Mouse (Mus musculus): ENCODE data around the gene Smurf2. TPM values are rescaled to one million over a fixed set of nuclear protein-coding genes. Genes with fewer than 3 reads are reported as not detected.
A peak's percentile ranks its signal among the peaks of the same experiment; 100 is the strongest.

Smurf2 gene
- polyA plus RNA-seq, 1 experiment from 2014 or later = 9.4 TPM

DNA sequence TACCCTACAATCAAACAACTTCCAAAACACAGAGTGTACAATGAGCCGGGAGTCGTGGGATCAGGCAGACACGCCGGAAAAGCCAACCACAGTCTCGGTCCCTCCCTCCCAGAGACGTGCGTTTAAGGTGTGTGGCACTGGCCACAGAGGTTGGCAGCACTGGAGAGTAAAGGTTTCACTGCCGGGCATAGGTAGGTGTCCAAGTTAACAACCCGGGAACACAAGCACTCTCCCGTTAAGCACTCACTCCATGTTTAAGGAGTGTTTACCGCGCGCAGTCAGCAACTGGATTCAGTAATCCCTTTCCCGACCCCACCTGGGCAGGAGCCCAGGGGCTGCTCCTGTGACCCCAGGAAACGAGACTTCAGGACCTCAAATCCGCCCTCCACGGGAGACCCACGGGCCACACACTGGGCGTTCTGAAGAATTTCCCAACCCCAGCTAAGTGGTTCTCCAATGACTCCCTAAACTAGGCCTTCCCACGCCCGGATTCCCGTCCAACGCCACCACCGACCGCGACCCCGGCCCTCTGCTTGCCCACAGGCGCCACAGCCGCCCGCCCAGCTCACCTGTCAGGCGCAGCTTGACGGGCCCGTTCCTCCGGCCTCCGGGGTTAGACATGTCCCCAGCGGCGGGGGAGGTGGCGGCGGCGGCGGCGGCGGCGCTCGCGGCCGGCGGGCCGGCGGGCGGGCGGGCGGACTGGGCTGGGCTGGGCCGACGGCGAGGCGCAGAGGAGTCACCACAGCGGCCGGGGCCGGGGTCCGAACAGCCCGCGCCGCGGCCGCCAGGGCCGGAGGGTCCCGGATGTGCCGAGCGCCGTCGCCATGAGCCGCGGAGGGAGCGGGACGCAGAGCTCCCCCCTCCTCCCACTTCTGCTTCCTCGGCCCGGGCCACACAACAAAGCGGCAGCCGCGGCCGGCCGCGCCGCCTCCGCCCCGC is 634 bp downstream of the Smurf2 start:
- Histone ChIP-seq H3K36me3 (ENCODE audit: control insufficient read depth, insufficient read depth, low read length) (no peaks in the 10 kb centered on the region), H3K4me3 (ENCODE audit: low read length) (peak overlapping the region; percentile 95), H3K27ac (ENCODE audit: low read length) (peak overlapping the region; percentile 96), H3K4me1 (ENCODE audit: control insufficient read depth, insufficient read depth, low read length) (peaks cover 12% of the 10 kb centered on the region), H3K27me3 (replicated peaks; ENCODE audit: control insufficient read depth, insufficient read depth, low read length) (no peaks in the 10 kb centered on the region), H3K9me3 (ENCODE audit: control insufficient read depth, low read length) (no peaks in the 10 kb centered on the region), H3K4me2 (ENCODE audit: low read depth, low read length) (peak overlapping the region; percentile 78), H3K9ac (ENCODE audit: low read depth, low read length) (peak overlapping the region; percentile 97)
- WGBS = 1% methylated on average over 67 of the region's 87 CpGs
- peak; percentile 82 for ATAC-seq

DNA sequence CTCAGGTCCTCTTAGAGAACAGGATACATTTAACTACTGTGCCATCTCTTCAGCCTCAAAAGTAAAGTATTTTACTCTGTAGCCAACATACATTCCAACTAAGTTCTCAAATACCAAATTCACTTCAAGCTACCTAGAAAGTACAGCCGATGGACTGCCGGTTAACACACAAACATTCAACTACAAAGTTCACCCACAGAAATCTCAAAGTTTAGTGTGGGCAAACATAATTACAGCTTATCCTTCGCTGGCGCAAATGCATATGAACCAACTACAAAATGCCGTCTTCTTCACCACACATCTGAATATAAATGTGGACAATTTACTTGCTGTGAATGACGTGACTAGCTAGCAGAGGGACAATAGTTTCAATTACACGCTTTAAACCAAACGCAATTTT is 1.6 kb downstream of the Smurf2 start:
- Histone ChIP-seq H3K27ac (ENCODE audit: low read length) (no peak overlapping the region), H3K4me2 (ENCODE audit: low read depth, low read length) (peak overlapping the region; percentile 78), H3K36me3 (ENCODE audit: control insufficient read depth, insufficient read depth, low read length) (no peaks in the 10 kb centered on the region), H3K4me3 (ENCODE audit: low read length) (peak overlapping the region; percentile 95), H3K9me3 (ENCODE audit: control insufficient read depth, low read length) (no peaks in the 10 kb centered on the region), H3K4me1 (ENCODE audit: control insufficient read depth, insufficient read depth, low read length) (peaks cover 12% of the 10 kb centered on the region), H3K9ac (ENCODE audit: low read depth, low read length) (peak overlapping the region; percentile 97), H3K27me3 (replicated peaks; ENCODE audit: control insufficient read depth, insufficient read depth, low read length) (no peaks in the 10 kb centered on the region)
- 11% methylated on average over 8 of the region's 8 CpGs for WGBS
- no peak for ATAC-seq

GRCm38 (mm10) chr11:106911257-106911656 is 9.3 kb downstream of the Smurf2 start:
- no peak for ATAC-seq
- no peaks in the 10 kb centered on the region for H3K36me3 ChIP-seq (ENCODE audit: control insufficient read depth, insufficient read depth, low read length)
- no peak overlapping the region for H3K9ac ChIP-seq (ENCODE audit: low read depth, low read length)
- no peak overlapping the region for H3K4me3 ChIP-seq (ENCODE audit: low read length)
- no peaks in the 10 kb centered on the region for H3K27me3 ChIP-seq (replicated peaks; ENCODE audit: control insufficient read depth, insufficient read depth, low read length)
- H3K27ac ChIP-seq (ENCODE audit: low read length) = no peak overlapping the region
- H3K9me3 ChIP-seq (ENCODE audit: control insufficient read depth, low read length) = no peaks in the 10 kb centered on the region
- no peak overlapping the region for H3K4me2 ChIP-seq (ENCODE audit: low read depth, low read length)
- peaks cover 4% of the 10 kb centered on the region for H3K4me1 ChIP-seq (ENCODE audit: control insufficient read depth, insufficient read depth, low read length)

DNA sequence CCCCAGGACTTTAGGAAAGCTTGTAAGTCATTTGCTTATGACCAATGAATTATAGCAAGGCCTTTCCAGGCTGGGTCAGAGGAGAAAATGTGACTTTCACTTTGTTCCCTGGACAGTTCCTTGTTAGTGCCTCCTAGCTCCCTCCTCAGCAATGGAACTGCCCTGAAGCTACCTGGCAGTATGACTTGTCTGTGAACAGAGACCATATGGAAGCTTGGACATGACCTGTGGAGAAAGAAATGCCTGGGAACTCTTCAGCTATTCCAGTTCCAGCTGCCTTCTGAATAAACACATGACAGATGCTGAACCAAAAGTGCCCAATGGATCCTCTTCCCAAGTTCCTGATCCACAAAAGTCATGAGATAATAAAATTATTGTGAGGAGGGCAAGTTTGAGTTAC is 12.5 kb downstream of the Smurf2 start:
- no peak overlapping the region for H3K4me2 ChIP-seq (ENCODE audit: low read depth, low read length)
- H3K36me3 ChIP-seq (ENCODE audit: control insufficient read depth, insufficient read depth, low read length) = no peaks in the 10 kb centered on the region
- H3K27me3 ChIP-seq (replicated peaks; ENCODE audit: control insufficient read depth, insufficient read depth, low read length) = no peaks in the 10 kb centered on the region
- peaks cover 7% of the 10 kb centered on the region for H3K4me1 ChIP-seq (ENCODE audit: control insufficient read depth, insufficient read depth, low read length)
- H3K4me3 ChIP-seq (ENCODE audit: low read length) = no peak overlapping the region
- H3K9ac ChIP-seq (ENCODE audit: low read depth, low read length) = no peak overlapping the region
- H3K9me3 ChIP-seq (ENCODE audit: control insufficient read depth, low read length) = no peaks in the 10 kb centered on the region
- ATAC-seq = no peak
- H3K27ac ChIP-seq (ENCODE audit: low read length) = peak overlapping the region; percentile 39

DNA sequence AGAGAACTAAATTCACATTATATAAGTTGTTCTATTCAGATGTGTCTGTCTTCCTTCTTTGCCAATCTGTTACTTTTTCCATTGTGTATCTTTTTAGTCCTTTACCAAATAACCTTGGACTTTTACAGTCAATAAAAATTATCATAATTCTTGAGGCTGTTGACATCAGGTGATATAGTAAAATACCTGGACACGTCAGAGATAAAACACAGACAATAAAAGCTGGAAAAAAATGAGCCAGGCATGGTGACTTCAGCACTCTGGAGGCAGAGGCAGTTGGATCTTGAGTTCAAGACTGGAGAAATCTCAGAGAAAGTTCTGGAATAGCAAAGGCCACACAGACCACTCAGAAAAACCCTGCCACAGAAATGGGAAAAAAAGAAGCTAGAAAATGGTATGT is 13.3 kb downstream of the Smurf2 start:
- Histone ChIP-seq H3K36me3 (ENCODE audit: control insufficient read depth, insufficient read depth, low read length) (no peaks in the 10 kb centered on the region), H3K9ac (ENCODE audit: low read depth, low read length) (no peak overlapping the region), H3K4me3 (ENCODE audit: low read length) (no peak overlapping the region), H3K4me2 (ENCODE audit: low read depth, low read length) (no peak overlapping the region), H3K27me3 (replicated peaks; ENCODE audit: control insufficient read depth, insufficient read depth, low read length) (no peaks in the 10 kb centered on the region), H3K27ac (ENCODE audit: low read length) (no peak overlapping the region), H3K9me3 (ENCODE audit: control insufficient read depth, low read length) (no peaks in the 10 kb centered on the region), H3K4me1 (ENCODE audit: control insufficient read depth, insufficient read depth, low read length) (peaks cover 7% of the 10 kb centered on the region)
- 58% methylated on average over 1 of the region's 1 CpGs for WGBS
- peak; percentile 84 for ATAC-seq

DNA sequence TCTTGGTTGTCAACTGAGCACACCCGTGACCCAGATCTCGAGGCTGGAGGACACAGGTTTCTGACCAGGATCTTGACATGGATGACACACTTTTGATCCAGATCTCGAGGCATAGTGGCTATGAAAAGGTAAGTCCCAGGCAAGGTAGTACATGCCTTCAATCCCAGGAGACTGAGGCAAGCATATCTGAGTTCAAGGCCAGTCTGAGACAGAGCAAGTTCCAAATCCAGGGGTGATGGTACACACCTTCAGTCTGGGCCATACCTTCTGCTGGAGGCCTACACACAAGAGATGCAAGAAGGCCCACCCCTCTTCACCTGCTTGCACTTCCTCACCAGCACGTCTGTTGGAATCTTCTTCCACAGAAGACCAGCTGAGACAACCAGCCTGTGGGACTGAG is 14.8 kb downstream of the Smurf2 start:
- H3K9me3 ChIP-seq (ENCODE audit: control insufficient read depth, low read length) = no peaks in the 10 kb centered on the region
- peaks cover 7% of the 10 kb centered on the region for H3K4me1 ChIP-seq (ENCODE audit: control insufficient read depth, insufficient read depth, low read length)
- 92% methylated on average over 4 of the region's 4 CpGs for WGBS
- no peak overlapping the region for H3K4me3 ChIP-seq (ENCODE audit: low read length)
- H3K9ac ChIP-seq (ENCODE audit: low read depth, low read length) = no peak overlapping the region
- 0 out of 2 replicates have a peak, but pooled peaks have one; percentile 18 for ATAC-seq
- no peak overlapping the region for H3K4me2 ChIP-seq (ENCODE audit: low read depth, low read length)
- no peak overlapping the region for H3K27ac ChIP-seq (ENCODE audit: low read length)
- no peaks in the 10 kb centered on the region for H3K27me3 ChIP-seq (replicated peaks; ENCODE audit: control insufficient read depth, insufficient read depth, low read length)
- H3K36me3 ChIP-seq (ENCODE audit: control insufficient read depth, insufficient read depth, low read length) = no peaks in the 10 kb centered on the region

GRCm38 (mm10) chr11:106899804-106900203 is 20.7 kb downstream of the Smurf2 start:
- peaks cover 6% of the 10 kb centered on the region; the same call in 1 of the 2 replicates for H3K4me1 ChIP-seq (ENCODE audit: control insufficient read depth, insufficient read depth, low read length)
- no peak for ATAC-seq
- WGBS = 63% methylated on average over 1 of the region's 1 CpGs
- no peak overlapping the region for H3K4me3 ChIP-seq (ENCODE audit: low read length)
- no peaks in the 10 kb centered on the region for H3K36me3 ChIP-seq (ENCODE audit: control insufficient read depth, insufficient read depth, low read length)
- no peak overlapping the region for H3K27ac ChIP-seq (ENCODE audit: low read length)
- H3K9ac ChIP-seq (ENCODE audit: low read depth, low read length) = no peak overlapping the region
- no peaks in the 10 kb centered on the region for H3K9me3 ChIP-seq (ENCODE audit: control insufficient read depth, low read length)
- no peak overlapping the region for H3K4me2 ChIP-seq (ENCODE audit: low read depth, low read length)
- no peaks in the 10 kb centered on the region for H3K27me3 ChIP-seq (replicated peaks; ENCODE audit: control insufficient read depth, insufficient read depth, low read length)

- Histone ChIP-seq H3K4me1 (ENCODE audit: control insufficient read depth, insufficient read depth, low read length) (peaks cover 6% of the 10 kb centered on the region; the same call in 1 of the 2 replicates), H3K9ac (ENCODE audit: low read depth, low read length) (no peak overlapping the region), H3K4me3 (ENCODE audit: low read length) (no peak overlapping the region), H3K27me3 (replicated peaks; ENCODE audit: control insufficient read depth, insufficient read depth, low read length) (no peaks in the 10 kb centered on the region), H3K36me3 (ENCODE audit: control insufficient read depth, insufficient read depth, low read length) (no peaks in the 10 kb centered on the region), H3K27ac (ENCODE audit: low read length) (no peak overlapping the region), H3K9me3 (ENCODE audit: control insufficient read depth, low read length) (no peaks in the 10 kb centered on the region), H3K4me2 (ENCODE audit: low read depth, low read length) (no peak overlapping the region)
- ATAC-seq = peak; percentile 67; the same call in 1 of the 2 replicates
- WGBS = 48% methylated on average over 2 of the region's 2 CpGs
These were observed 23.9 kb downstream of the Smurf2 start for GRCm38 (mm10) chr11:106896561-106897168.

DNA sequence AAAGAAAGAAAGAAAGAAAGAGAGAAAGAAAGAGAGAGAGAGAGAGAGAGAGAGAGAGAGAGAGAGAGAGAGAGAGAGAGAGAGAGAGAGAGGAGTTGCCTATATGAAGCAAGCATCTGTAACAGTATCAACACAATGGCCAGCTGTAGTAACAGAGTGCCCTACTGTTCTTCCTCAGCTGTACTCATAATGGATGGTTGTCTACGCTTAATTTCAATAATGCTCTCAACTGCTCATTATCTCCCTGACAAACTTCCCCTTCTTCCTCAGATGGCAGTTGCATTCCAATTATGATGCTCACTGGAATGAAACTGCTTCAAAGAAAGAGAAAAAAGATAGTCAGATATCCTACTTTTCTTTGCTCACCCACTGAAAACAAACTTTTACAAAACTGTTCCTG is 36.9 kb downstream of the Smurf2 start:
- H3K4me1 ChIP-seq (ENCODE audit: control insufficient read depth, insufficient read depth, low read length) = peaks cover 10% of the 10 kb centered on the region; the same call in 1 of the 2 replicates
- no peaks in the 10 kb centered on the region for H3K9me3 ChIP-seq (ENCODE audit: control insufficient read depth, low read length)
- no peak overlapping the region for H3K9ac ChIP-seq (ENCODE audit: low read depth, low read length)

More for the DNA sequence above, 36.9 kb downstream of the Smurf2 start:
- Histone ChIP-seq H3K36me3 (ENCODE audit: control insufficient read depth, insufficient read depth, low read length) (no peaks in the 10 kb centered on the region), H3K27me3 (replicated peaks; ENCODE audit: control insufficient read depth, insufficient read depth, low read length) (no peaks in the 10 kb centered on the region), H3K4me2 (ENCODE audit: low read depth, low read length) (no peak overlapping the region), H3K27ac (ENCODE audit: low read length) (no peak overlapping the region), H3K4me3 (ENCODE audit: low read length) (no peak overlapping the region)
- no peak for ATAC-seq
- WGBS = 77% methylated on average over 1 of the region's 1 CpGs

All from intestine, embryonic 16.5 days (tissue).